Mouse (Mus musculus) cerebellum, adult 11-12 months (tissue): ENCODE measurements around the gene Nup107.

Source experiments
- DNase-seq: peaks from one replicate; pipeline ENCODE4 v3.0.0; 2022

Nup107 gene

GRCm38 (mm10) chr10:117777103-117777470 is 15.4 kb downstream of the Nup107 start:
- no peak for DNase-seq

- no peak for DNase-seq
Measured at GRCm38 (mm10) chr10:117776281-117777102, 16.0 kb downstream of the Nup107 start.

GRCm38 (mm10) chr10:117775401-117776144 is 16.9 kb downstream of the Nup107 start:
- DNase-seq, result no peak

GRCm38 (mm10) chr10:117774817-117775120 is 17.7 kb downstream of the Nup107 start:
- DNase-seq, result no peak

- DNase-seq, result no peak
Measured at GRCm38 (mm10) chr10:117774011-117774816, 18.3 kb downstream of the Nup107 start.

GRCm38 (mm10) chr10:117773106-117773720 is 19.3 kb downstream of the Nup107 start:
- no peak for DNase-seq

GRCm38 (mm10) chr10:117772364-117773105 is 20.0 kb downstream of the Nup107 start:
- no peak for DNase-seq

GRCm38 (mm10) chr10:117771131-117771510 is 21.4 kb downstream of the Nup107 start:
- no peak for DNase-seq

- no peak for DNase-seq
Measured at GRCm38 (mm10) chr10:117770286-117771130, 22.0 kb downstream of the Nup107 start.

- DNase-seq, result no peak
Measured at GRCm38 (mm10) chr10:117769541-117770285, 22.8 kb downstream of the Nup107 start.

- no peak for DNase-seq
Measured at GRCm38 (mm10) chr10:117768141-117768440, 24.4 kb downstream of the Nup107 start.

GRCm38 (mm10) chr10:117767286-117768140 is 25.0 kb downstream of the Nup107 start:
- no peak for DNase-seq

- no peak for DNase-seq
Measured at GRCm38 (mm10) chr10:117766896-117767160, 25.7 kb downstream of the Nup107 start.

GRCm38 (mm10) chr10:117766111-117766895 is 26.2 kb downstream of the Nup107 start:
- no peak for DNase-seq

GRCm38 (mm10) chr10:117765116-117765894 is 27.2 kb downstream of the Nup107 start:
- DNase-seq, result no peak

GRCm38 (mm10) chr10:117764598-117764997 is 27.9 kb downstream of the Nup107 start:
- DNase-seq, result no peak

GRCm38 (mm10) chr10:117763588-117764190 is 28.8 kb downstream of the Nup107 start:
- no peak for DNase-seq

- DNase-seq, result no peak
Measured at GRCm38 (mm10) chr10:117762966-117763365, 29.5 kb downstream of the Nup107 start.
